Mouse (Mus musculus): ENCODE data around the gene Gm12216. TPM values are rescaled to one million over a fixed set of nuclear protein-coding genes. Genes with fewer than 3 reads are reported as not detected.

Gene Gm12216
- total and polyA plus RNA-seq, 2 experiments from 2014 or later: 0.77 TPM; not detected in 1

- no peaks in the 10 kb centered on the region for H3K36me3 ChIP-seq (ENCODE audit: insufficient read depth)
- H3K9me3 ChIP-seq (ENCODE audit: low read length): no peaks in the 10 kb centered on the region
- no peak overlapping the region for H3K27ac ChIP-seq (ENCODE audit: low read depth, low read length)
- no peaks in the 10 kb centered on the region for H3K27me3 ChIP-seq (ENCODE audit: insufficient read depth, low read length)
- DNase-seq: no peak
- no peak overlapping the region for H3K4me2 ChIP-seq (ENCODE audit: low read depth)
- no peak overlapping the region for H3K9ac ChIP-seq
- WGBS: 77% methylated on average over 12 of the region's 12 CpGs
- no peak for TF ChIP-seq CTCF (IDR thresholded peaks at IDR 0.05; ENCODE audit: low read depth)
- no peak for ATAC-seq
- no peak overlapping the region for H3K4me3 ChIP-seq (ENCODE audit: low read depth, low read length)
- no peaks in the 10 kb centered on the region for H3K4me1 ChIP-seq (ENCODE audit: insufficient read depth)
Measured at GRCm38 (mm10) chr11:53755011-53755595, 104.0 kb downstream of the Gm12216 start.

- Histone ChIP-seq H3K4me3 (ENCODE audit: low read depth, low read length) (no peak overlapping the region), H3K4me2 (ENCODE audit: low read depth) (no peak overlapping the region), H3K27ac (ENCODE audit: low read depth, low read length) (no peak overlapping the region), H3K4me1 (ENCODE audit: insufficient read depth) (no peaks in the 10 kb centered on the region), H3K9me3 (ENCODE audit: low read length) (no peaks in the 10 kb centered on the region), H3K36me3 (ENCODE audit: insufficient read depth) (no peaks in the 10 kb centered on the region), H3K27me3 (ENCODE audit: insufficient read depth, low read length) (no peaks in the 10 kb centered on the region), H3K9ac (no peak overlapping the region)
- no peak for TF ChIP-seq CTCF (IDR thresholded peaks at IDR 0.05; ENCODE audit: low read depth)
- WGBS: 48% methylated on average over 5 of the region's 5 CpGs
- ATAC-seq: no peak
- DNase-seq: no peak
Measured at GRCm38 (mm10) chr11:53749716-53750352, 109.2 kb downstream of the Gm12216 start.

GRCm38 (mm10) chr11:53749306-53749705, 109.8 kb downstream of the Gm12216 start:
- no peak overlapping the region for H3K4me3 ChIP-seq (ENCODE audit: low read depth, low read length)
- H3K9me3 ChIP-seq (ENCODE audit: low read length): no peaks in the 10 kb centered on the region
- no peak overlapping the region for H3K4me2 ChIP-seq (ENCODE audit: low read depth)
- no peak for TF ChIP-seq CTCF (IDR thresholded peaks at IDR 0.05; ENCODE audit: low read depth)
- H3K9ac ChIP-seq: no peak overlapping the region
- H3K4me1 ChIP-seq (ENCODE audit: insufficient read depth): no peaks in the 10 kb centered on the region
- H3K27ac ChIP-seq (ENCODE audit: low read depth, low read length): no peak overlapping the region
- no peaks in the 10 kb centered on the region for H3K36me3 ChIP-seq (ENCODE audit: insufficient read depth)
- DNase-seq (no peak), ATAC-seq (no peak)
- 71% methylated on average over 4 of the region's 4 CpGs for WGBS
- H3K27me3 ChIP-seq (ENCODE audit: insufficient read depth, low read length): no peaks in the 10 kb centered on the region

GRCm38 (mm10) chr11:53748614-53749013, 110.4 kb downstream of the Gm12216 start:
- DNase-seq: no peak
- Histone ChIP-seq H3K27ac (ENCODE audit: low read depth, low read length) (no peak overlapping the region), H3K4me3 (ENCODE audit: low read depth, low read length) (no peak overlapping the region), H3K27me3 (ENCODE audit: insufficient read depth, low read length) (no peaks in the 10 kb centered on the region), H3K36me3 (ENCODE audit: insufficient read depth) (no peaks in the 10 kb centered on the region), H3K9ac (no peak overlapping the region), H3K9me3 (ENCODE audit: low read length) (no peaks in the 10 kb centered on the region), H3K4me2 (ENCODE audit: low read depth) (no peak overlapping the region), H3K4me1 (ENCODE audit: insufficient read depth) (no peaks in the 10 kb centered on the region)
- no peak for TF ChIP-seq CTCF (IDR thresholded peaks at IDR 0.05; ENCODE audit: low read depth)
- ATAC-seq: no peak
- 90% methylated on average over 6 of the region's 6 CpGs for WGBS

- Histone ChIP-seq H3K4me3 (ENCODE audit: low read depth, low read length) (no peak overlapping the region), H3K9me3 (ENCODE audit: low read length) (no peaks in the 10 kb centered on the region), H3K27ac (ENCODE audit: low read depth, low read length) (no peak overlapping the region), H3K9ac (no peak overlapping the region), H3K4me1 (ENCODE audit: insufficient read depth) (no peaks in the 10 kb centered on the region), H3K4me2 (ENCODE audit: low read depth) (no peak overlapping the region), H3K27me3 (ENCODE audit: insufficient read depth, low read length) (no peaks in the 10 kb centered on the region), H3K36me3 (ENCODE audit: insufficient read depth) (no peaks in the 10 kb centered on the region)
- TF ChIP-seq CTCF (IDR thresholded peaks at IDR 0.05; ENCODE audit: low read depth): no peak
- ATAC-seq (no peak), DNase-seq (no peak)
- WGBS: 94% methylated on average over 9 of the region's 9 CpGs
Measured at GRCm38 (mm10) chr11:53747985-53748384, 111.1 kb downstream of the Gm12216 start.

GRCm38 (mm10) chr11:53745260-53745659, 113.8 kb downstream of the Gm12216 start:
- Histone ChIP-seq H3K9me3 (ENCODE audit: low read length) (no peaks in the 10 kb centered on the region), H3K4me3 (ENCODE audit: low read depth, low read length) (no peak overlapping the region), H3K36me3 (ENCODE audit: insufficient read depth) (no peaks in the 10 kb centered on the region), H3K27me3 (ENCODE audit: insufficient read depth, low read length) (no peaks in the 10 kb centered on the region), H3K27ac (ENCODE audit: low read depth, low read length) (no peak overlapping the region), H3K4me2 (ENCODE audit: low read depth) (no peak overlapping the region), H3K4me1 (ENCODE audit: insufficient read depth) (no peaks in the 10 kb centered on the region), H3K9ac (no peak overlapping the region)
- ATAC-seq: no peak
- 92% methylated on average over 2 of the region's 2 CpGs for WGBS
- TF ChIP-seq CTCF (IDR thresholded peaks at IDR 0.05; ENCODE audit: low read depth): no peak
- DNase-seq: no peak

- Histone ChIP-seq H3K4me1 (ENCODE audit: insufficient read depth) (no peaks in the 10 kb centered on the region), H3K4me3 (ENCODE audit: low read depth, low read length) (no peak overlapping the region), H3K4me2 (ENCODE audit: low read depth) (no peak overlapping the region), H3K27me3 (ENCODE audit: insufficient read depth, low read length) (no peaks in the 10 kb centered on the region), H3K36me3 (ENCODE audit: insufficient read depth) (no peaks in the 10 kb centered on the region), H3K9me3 (ENCODE audit: low read length) (no peaks in the 10 kb centered on the region), H3K9ac (no peak overlapping the region), H3K27ac (ENCODE audit: low read depth, low read length) (no peak overlapping the region)
- no peak for TF ChIP-seq CTCF (IDR thresholded peaks at IDR 0.05; ENCODE audit: low read depth)
- no peak for DNase-seq
- no peak for ATAC-seq
- 5% methylated on average over 5 of the region's 5 CpGs for WGBS
Measured at GRCm38 (mm10) chr11:53742353-53742752, 116.7 kb downstream of the Gm12216 start.

Measured in forebrain, postnatal 0 days (tissue).